Mouse (Mus musculus): Measurements from ENCODE around the gene Nelfe. TPM values are rescaled to one million over a fixed set of nuclear protein-coding genes. Genes with fewer than 3 reads are reported as not detected.

Gene Nelfe
- polyA plus RNA-seq, 1 experiment from 2014 or later, result 87.8 TPM

DNA sequence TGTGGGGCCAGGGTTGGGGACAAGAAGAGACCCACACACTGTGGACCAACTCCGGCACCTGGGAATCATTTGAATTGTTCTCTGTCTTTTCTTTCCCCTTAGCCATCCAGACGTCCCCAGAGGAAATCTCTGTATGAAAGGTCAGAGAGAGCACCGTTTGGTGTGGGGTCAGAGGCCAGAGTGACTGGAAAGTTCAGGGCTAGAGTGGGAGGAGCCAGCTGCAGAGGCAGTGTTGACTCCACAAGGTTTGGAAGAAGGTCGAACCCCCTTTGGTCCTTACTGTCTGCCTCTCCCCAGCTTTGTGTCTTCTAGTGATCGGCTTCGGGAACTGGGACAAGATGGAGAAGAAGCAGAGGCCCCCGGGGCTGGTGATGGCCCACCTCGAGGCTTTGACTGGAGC is 3.3 kb downstream of the Nelfe start:
- Histone ChIP-seq H3K27me3 (replicated peaks) (no peaks in the 10 kb centered on the region), H3K4me3 (replicated peaks) (no peak overlapping the region), H3K4me2 (no peak overlapping the region), H3K9me3 (no peaks in the 10 kb centered on the region), H3K9ac (no peak overlapping the region), H3K36me3 (peaks cover 40% of the 10 kb centered on the region), H3K27ac (no peak overlapping the region), H3K4me1 (peaks cover 25% of the 10 kb centered on the region)
- WGBS, result 75% methylated on average over 8 of the region's 8 CpGs
- no peak for ATAC-seq (ENCODE audit: insufficient read depth, low FRiP score, low read depth)

DNA sequence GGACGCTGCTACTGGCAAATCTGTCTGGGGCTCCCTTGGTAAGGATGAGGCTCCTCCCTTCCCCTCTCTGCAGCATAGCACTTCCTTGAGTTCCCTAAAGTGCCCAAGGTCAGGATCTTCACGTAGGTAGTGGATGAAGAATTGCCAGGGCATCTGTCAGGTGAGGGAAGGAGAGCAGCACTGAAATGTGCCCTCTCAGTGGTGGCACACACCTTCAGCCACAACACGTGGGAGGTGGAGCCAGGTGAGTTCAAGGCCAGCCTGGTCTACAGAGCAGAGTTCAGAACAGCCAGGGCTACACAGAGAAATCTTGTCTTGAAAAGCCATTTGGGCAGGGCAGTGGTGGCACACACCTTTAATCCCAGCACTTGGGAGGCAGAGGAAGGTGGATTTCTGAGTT is 4.6 kb downstream of the Nelfe start:
- Histone ChIP-seq H3K36me3 (peaks cover 40% of the 10 kb centered on the region), H3K9me3 (no peaks in the 10 kb centered on the region), H3K4me3 (replicated peaks) (no peak overlapping the region), H3K27me3 (replicated peaks) (no peaks in the 10 kb centered on the region), H3K4me2 (no peak overlapping the region), H3K9ac (no peak overlapping the region), H3K27ac (no peak overlapping the region), H3K4me1 (peaks cover 18% of the 10 kb centered on the region)
- no peak for ATAC-seq (ENCODE audit: insufficient read depth, low FRiP score, low read depth)
- WGBS, result 72% methylated on average over 3 of the region's 3 CpGs

GRCm38 (mm10) chr17:34855825-34856224 is 5.6 kb downstream of the Nelfe start:
- Histone ChIP-seq H3K9me3 (no peaks in the 10 kb centered on the region), H3K4me2 (no peak overlapping the region), H3K9ac (no peak overlapping the region), H3K4me1 (peaks cover 14% of the 10 kb centered on the region), H3K27ac (no peak overlapping the region), H3K36me3 (peaks cover 40% of the 10 kb centered on the region), H3K27me3 (replicated peaks) (no peaks in the 10 kb centered on the region), H3K4me3 (replicated peaks) (no peak overlapping the region)
- ATAC-seq (ENCODE audit: insufficient read depth, low FRiP score, low read depth), result no peak; the same call in 1 of the 2 replicates
- 37% methylated on average over 3 of the region's 3 CpGs for WGBS

GRCm38 (mm10) chr17:34858670-34859069 is 8.5 kb downstream of the Nelfe start:
- Histone ChIP-seq H3K4me1 (no peaks in the 10 kb centered on the region), H3K27me3 (replicated peaks) (no peaks in the 10 kb centered on the region), H3K9ac (no peak overlapping the region), H3K27ac (no peak overlapping the region), H3K36me3 (peaks cover 25% of the 10 kb centered on the region), H3K4me3 (replicated peaks) (no peak overlapping the region), H3K4me2 (no peak overlapping the region), H3K9me3 (no peaks in the 10 kb centered on the region)
- 87% methylated on average over 4 of the region's 4 CpGs for WGBS
- no peak for ATAC-seq (ENCODE audit: insufficient read depth, low FRiP score, low read depth)

GRCm38 (mm10) chr17:34860514-34860913 is 10.3 kb downstream of the Nelfe start:
- Histone ChIP-seq H3K27ac (no peak overlapping the region), H3K9me3 (no peaks in the 10 kb centered on the region), H3K9ac (no peak overlapping the region), H3K4me1 (no peaks in the 10 kb centered on the region), H3K27me3 (replicated peaks) (no peaks in the 10 kb centered on the region), H3K4me3 (replicated peaks) (no peak overlapping the region), H3K4me2 (no peak overlapping the region), H3K36me3 (peaks cover 13% of the 10 kb centered on the region)
- ATAC-seq (ENCODE audit: insufficient read depth, low FRiP score, low read depth), result no peak
- 78% methylated on average over 9 of the region's 9 CpGs for WGBS

- no peak overlapping the region for H3K9ac ChIP-seq
- WGBS, result 59% methylated on average over 13 of the region's 13 CpGs
- H3K4me1 ChIP-seq, result no peaks in the 10 kb centered on the region
- peak; percentile 52 for ATAC-seq (ENCODE audit: insufficient read depth, low FRiP score, low read depth)
- no peak overlapping the region for H3K4me2 ChIP-seq
- no peak overlapping the region for H3K27ac ChIP-seq
- peaks cover 6% of the 10 kb centered on the region for H3K36me3 ChIP-seq
- no peaks in the 10 kb centered on the region for H3K27me3 ChIP-seq (replicated peaks)
- H3K9me3 ChIP-seq, result no peaks in the 10 kb centered on the region
- no peak overlapping the region for H3K4me3 ChIP-seq (replicated peaks)
Measured at GRCm38 (mm10) chr17:34861704-34862415, 11.7 kb downstream of the Nelfe start.

- WGBS, result 40% methylated on average over 8 of the region's 8 CpGs
Measured at GRCm38 (mm10) chr17:34862416-34863081, 12.4 kb downstream of the Nelfe start, which contains the start of gene Cfb. Gene Cfb (minus strand): TSS chr17:34862518.

GRCm38 (mm10) chr17:34865981-34866380 is 15.8 kb downstream of the Nelfe start:
- 54% methylated on average over 7 of the region's 7 CpGs for WGBS
- Histone ChIP-seq H3K4me1 (no peaks in the 10 kb centered on the region), H3K4me2 (no peak overlapping the region), H3K9ac (no peak overlapping the region), H3K9me3 (no peaks in the 10 kb centered on the region), H3K27ac (no peak overlapping the region), H3K36me3 (no peaks in the 10 kb centered on the region), H3K27me3 (replicated peaks) (no peaks in the 10 kb centered on the region), H3K4me3 (replicated peaks) (no peak overlapping the region)
- no peak for ATAC-seq (ENCODE audit: insufficient read depth, low FRiP score, low read depth)

More at GRCm38 (mm10) chr17:34862416-34863081, 12.4 kb downstream of the Nelfe start, which contains the start of gene Cfb:
- peak; percentile 50 for ATAC-seq (ENCODE audit: insufficient read depth, low FRiP score, low read depth)
- Histone ChIP-seq H3K27ac (no peak within 1 kb of the TSS), H3K4me1 (no peaks in the 10 kb centered on the region), H3K4me3 (replicated peaks) (no peak within 1 kb of the TSS), H3K9me3 (no peaks in the 10 kb centered on the region), H3K9ac (no peak within 1 kb of the TSS), H3K36me3 (no peaks in the 10 kb centered on the region; the same call in 1 of the 2 replicates), H3K27me3 (replicated peaks) (no peaks in the 10 kb centered on the region), H3K4me2 (no peak within 1 kb of the TSS)

GRCm38 (mm10) chr17:34874321-34874720 is 24.1 kb downstream of the Nelfe start:
- Histone ChIP-seq H3K27ac (no peak overlapping the region), H3K4me2 (no peak overlapping the region), H3K27me3 (replicated peaks) (no peaks in the 10 kb centered on the region), H3K4me3 (replicated peaks) (no peak overlapping the region), H3K9me3 (no peaks in the 10 kb centered on the region), H3K36me3 (no peaks in the 10 kb centered on the region), H3K9ac (no peak overlapping the region), H3K4me1 (no peaks in the 10 kb centered on the region)
- no peak for ATAC-seq (ENCODE audit: insufficient read depth, low FRiP score, low read depth)
- WGBS, result 85% methylated on average over 6 of the region's 6 CpGs

- no peak for ATAC-seq (ENCODE audit: insufficient read depth, low FRiP score, low read depth)
- H3K9ac ChIP-seq, result no peak within 1 kb of the TSS
- H3K4me1 ChIP-seq, result 0 out of 2 replicates have a peak, but pooled peaks cover 6% of the 10 kb centered on the region
- H3K9me3 ChIP-seq, result no peaks in the 10 kb centered on the region
- no peak within 1 kb of the TSS for H3K4me2 ChIP-seq
- no peak within 1 kb of the TSS for H3K27ac ChIP-seq
- H3K36me3 ChIP-seq, result no peaks in the 10 kb centered on the region
- no peaks in the 10 kb centered on the region for H3K27me3 ChIP-seq (replicated peaks)
- no peak within 1 kb of the TSS for H3K4me3 ChIP-seq (replicated peaks)
- WGBS, result 56% methylated on average over 11 of the region's 11 CpGs
Measured at GRCm38 (mm10) chr17:34879336-34879879, 29.2 kb downstream of the Nelfe start, which contains the start of gene Zbtb12. Gene Zbtb12 (plus strand): TSS chr17:34879483.

GRCm38 (mm10) chr17:34881166-34881565 is 31.0 kb downstream of the Nelfe start:
- Histone ChIP-seq H3K4me1 (0 out of 2 replicates have a peak, but pooled peaks cover 6% of the 10 kb centered on the region), H3K9me3 (no peaks in the 10 kb centered on the region), H3K9ac (no peak overlapping the region), H3K4me2 (no peak overlapping the region), H3K4me3 (replicated peaks) (no peak overlapping the region), H3K27ac (no peak overlapping the region), H3K36me3 (no peaks in the 10 kb centered on the region), H3K27me3 (replicated peaks) (no peaks in the 10 kb centered on the region)
- no peak for ATAC-seq (ENCODE audit: insufficient read depth, low FRiP score, low read depth)

Data from stomach, embryonic 15.5 days (tissue).